Mouse (Mus musculus) MEL (cell line): ENCODE measurements around the gene Dnm1.

Experiments used
- CTCF ChIP-seq, 3 experiments: IDR thresholded peaks in 2 of 3; conservative IDR thresholded peaks in 1 of 3; 2 replicates each; pipeline ENCODE4 v1.5.1; 2011 to 2012; ENCODE audit warnings: low read length in 3 of 3, low read depth in 2 of 3, mild to moderate bottlenecking in 2 of 3, improper control_type of control experiment in 1 of 3, inconsistent platforms in 1 of 3, mixed read lengths in 1 of 3, moderate library complexity in 1 of 3; ENCODE audit not compliant: control insufficient read depth in 1 of 3, insufficient read depth in 1 of 3, poor library complexity in 1 of 3, severe bottlenecking in 1 of 3
- ELF1 ChIP-seq: IDR thresholded peaks from 2 replicates; pipeline ENCODE4 v1.6.1; 2014; ENCODE audit warnings: low read depth, mild to moderate bottlenecking, inconsistent platforms, low read length, improper control_type of control experiment, moderate library complexity
- EP300 ChIP-seq, 2 experiments: IDR thresholded peaks; 2 replicates each; pipeline ENCODE4 v1.6.1; 2011; ENCODE audit warnings: improper control_type of control experiment in 2 of 2, low read length in 2 of 2, low read depth in 1 of 2, mild to moderate bottlenecking in 1 of 2
- GABPA ChIP-seq: IDR thresholded peaks from 2 replicates; pipeline ENCODE4 v1.6.1; 2012; ENCODE audit warnings: low read depth, mild to moderate bottlenecking, inconsistent platforms, low read length, improper control_type of control experiment, moderate library complexity
- GATA1 ChIP-seq: IDR thresholded peaks from 2 replicates; pipeline ENCODE4 v1.6.1; 2011; ENCODE audit warnings: low read depth, low read length, improper control_type of control experiment
- HCFC1 ChIP-seq: IDR thresholded peaks from 2 replicates; pipeline ENCODE4 v1.6.1; 2012; ENCODE audit warnings: low read depth, mild to moderate bottlenecking, inconsistent platforms, low read length, improper control_type of control experiment, moderate library complexity
- JUND ChIP-seq: IDR thresholded peaks from 2 replicates; pipeline ENCODE4 v1.6.1; 2011; ENCODE audit warnings: low read depth, mild to moderate bottlenecking, improper control_type of control experiment, low read length
- KAT2A ChIP-seq: conservative IDR thresholded peaks from 2 replicates; pipeline ENCODE4 v1.6.1; 2012; ENCODE audit warnings: low read depth, low read length, improper control_type of control experiment, inconsistent platforms
- POLR2A ChIP-seq, 2 experiments: IDR thresholded peaks; 2 replicates each; pipeline ENCODE4 v1.6.1; 2011 to 2012; ENCODE audit warnings: low read length in 2 of 2, mild to moderate bottlenecking in 2 of 2, control low read depth in 1 of 2, improper control_type of control experiment in 1 of 2, low read depth in 1 of 2, moderate library complexity in 1 of 2; ENCODE audit not compliant: control insufficient read depth in 1 of 2, insufficient read depth in 1 of 2, poor library complexity in 1 of 2
- POLR2AphosphoS5 ChIP-seq: IDR thresholded peaks from 2 replicates; pipeline ENCODE4 v1.6.1; 2012; ENCODE audit warnings: low read depth, borderline replicate concordance, mild to moderate bottlenecking, inconsistent platforms, low read length, moderate library complexity, mixed read lengths
- RAD21 ChIP-seq: IDR thresholded peaks from 2 replicates; pipeline ENCODE4 v1.6.1; 2011; ENCODE audit warnings: mild to moderate bottlenecking, low read depth, low read length, improper control_type of control experiment

DNA sequence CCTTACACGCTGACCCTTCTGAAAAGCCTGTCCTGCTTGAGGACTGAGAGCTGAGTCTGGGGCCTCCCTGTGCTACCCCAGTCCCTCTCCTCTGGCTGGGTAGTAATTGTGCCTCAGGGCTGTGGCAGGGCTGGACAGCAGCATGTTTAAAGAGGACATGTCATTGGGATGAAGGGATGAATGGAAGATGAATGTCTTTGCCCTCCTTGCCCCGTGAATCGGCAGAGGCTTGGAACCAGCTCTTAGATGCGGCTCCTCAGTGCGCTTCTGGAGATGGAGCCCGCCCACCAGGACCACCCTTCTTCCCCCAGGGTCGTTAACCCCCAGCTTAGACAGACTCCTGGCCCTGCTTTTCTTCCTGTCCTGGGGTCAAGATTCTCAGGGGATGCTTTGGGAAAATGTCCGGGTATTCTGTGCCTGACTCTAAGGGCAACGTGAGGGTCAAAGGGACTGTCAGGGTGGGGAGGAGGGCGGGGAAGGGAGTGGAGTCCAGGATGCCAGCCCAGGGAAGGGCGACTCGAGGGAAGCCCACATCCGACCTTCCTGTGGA, 24.2 kb downstream of the Dnm1 start:
- TF ChIP-seq KAT2A (no peak), POLR2AphosphoS5 (no peak), POLR2A (IDR thresholded peaks at IDR 0.05; ENCODE audit: control insufficient read depth in 1 of 2, insufficient read depth in 1 of 2, low read depth in 1 of 2, low read length in 2 of 2, poor library complexity in 1 of 2) (no peak), JUND (no peak), ELF1 (no peak), CTCF (IDR thresholded peaks at IDR 0.05 in 2 of 3, conservative IDR thresholded peaks at IDR 0.05 in 1 of 3; ENCODE audit: control insufficient read depth in 1 of 3, insufficient read depth in 1 of 3, low read depth in 2 of 3, low read length in 3 of 3, poor library complexity in 1 of 3, severe bottlenecking in 1 of 3) (no peak), GATA1 (no peak), EP300 (IDR thresholded peaks at IDR 0.05; ENCODE audit: low read depth in 1 of 2, low read length in 2 of 2) (no peak), GABPA (no peak), HCFC1 (no peak), RAD21 (no peak)
